Mouse (Mus musculus) G1E-ER4 (cell line): Measurements from ENCODE around the gene Cdhr3. TPM values are rescaled to one million over a fixed set of nuclear protein-coding genes. Genes with fewer than 3 reads are reported as not detected.

Source experiments
- GATA1 ChIP-seq: IDR thresholded peaks from one replicate; pipeline ENCODE4 v1.8.0; 2012; ENCODE audit warnings: low read length, inconsistent platforms
- polyA plus RNA-seq: library from polyadenylated mRNA; stranded (reverse); fragments of >175 nt; gene quantifications from 2 replicates; pipeline ENCODE4 v1.2.3, GENCODE M21; 2012

Gene Cdhr3
- polyA plus RNA-seq, 1 experiment = not detected

- no peak for TF ChIP-seq GATA1
Measured at GRCm38 (mm10) chr12:33102342-33103115, 9.9 kb upstream of the Cdhr3 start.

- TF ChIP-seq GATA1 = no peak
Measured at GRCm38 (mm10) chr12:33101627-33102026, 9.0 kb upstream of the Cdhr3 start.

- no peak for TF ChIP-seq GATA1
Measured at GRCm38 (mm10) chr12:33096017-33096416, 3.3 kb upstream of the Cdhr3 start.

GRCm38 (mm10) chr12:33092196-33092595 is 479 bp downstream of the Cdhr3 start:
- no peak for TF ChIP-seq GATA1

GRCm38 (mm10) chr12:33086151-33086550 is 6.5 kb downstream of the Cdhr3 start:
- TF ChIP-seq GATA1 = no peak

GRCm38 (mm10) chr12:33084683-33085082 is 8.0 kb downstream of the Cdhr3 start:
- no peak for TF ChIP-seq GATA1

- no peak for TF ChIP-seq GATA1
Measured at GRCm38 (mm10) chr12:33083362-33083761, 9.3 kb downstream of the Cdhr3 start.

GRCm38 (mm10) chr12:33076309-33076708 is 16.4 kb downstream of the Cdhr3 start:
- TF ChIP-seq GATA1 = no peak

GRCm38 (mm10) chr12:33071901-33072672 is 20.6 kb downstream of the Cdhr3 start:
- TF ChIP-seq GATA1 = no peak

- TF ChIP-seq GATA1 = no peak
Measured at GRCm38 (mm10) chr12:33068977-33069376, 23.7 kb downstream of the Cdhr3 start.

GRCm38 (mm10) chr12:33066355-33066754 is 26.3 kb downstream of the Cdhr3 start:
- no peak for TF ChIP-seq GATA1

GRCm38 (mm10) chr12:33065162-33065561 is 27.5 kb downstream of the Cdhr3 start:
- no peak for TF ChIP-seq GATA1

- no peak for TF ChIP-seq GATA1
Measured at GRCm38 (mm10) chr12:33064266-33064665, 28.4 kb downstream of the Cdhr3 start.

GRCm38 (mm10) chr12:33063250-33063649 is 29.4 kb downstream of the Cdhr3 start:
- no peak for TF ChIP-seq GATA1

- TF ChIP-seq GATA1 = no peak
Measured at GRCm38 (mm10) chr12:33061651-33062050, 31.0 kb downstream of the Cdhr3 start.

GRCm38 (mm10) chr12:33057231-33058048 is 35.2 kb downstream of the Cdhr3 start:
- TF ChIP-seq GATA1 = no peak

GRCm38 (mm10) chr12:33056574-33056973 is 36.1 kb downstream of the Cdhr3 start:
- TF ChIP-seq GATA1 = no peak
